Mouse (Mus musculus): ENCODE measurements around the gene Ddx60.

DNA sequence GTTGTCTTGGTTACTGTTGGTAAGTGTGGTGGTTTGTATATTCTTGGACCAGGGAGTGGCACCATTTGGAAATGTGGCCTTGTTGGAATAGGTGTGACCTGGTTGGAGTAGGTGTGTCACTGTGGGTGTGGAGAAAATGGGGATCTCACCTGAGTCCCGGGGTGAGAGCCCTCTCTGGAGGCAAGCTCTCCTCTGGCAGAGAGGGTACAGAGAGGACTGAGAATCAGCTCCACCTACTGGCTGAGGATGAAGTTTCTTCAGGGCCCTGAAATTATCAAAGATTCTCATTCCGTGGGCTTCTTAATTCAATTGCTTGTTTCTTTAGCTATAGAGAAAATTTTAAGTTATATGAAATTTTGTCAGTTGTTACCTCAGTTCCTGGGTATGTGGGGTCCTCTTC is 118.9 kb downstream of the Ddx60 start:
- peak in 1 of 2 experiments; percentile 54; a peak in 2 of 4 replicates for TF ChIP-seq CTCF (conservative IDR thresholded peaks at IDR 0.05 in 1 of 2, IDR thresholded peaks at IDR 0.05 in 1 of 2; ENCODE audit: low read depth in 2 of 2, low read length in 2 of 2)
- no peak for TF ChIP-seq USF1 (IDR thresholded peaks at IDR 0.05; ENCODE audit: low read depth, low read length)
- no peak for TF ChIP-seq POLR2A (IDR thresholded peaks at IDR 0.05; ENCODE audit: low read depth, low read length)
- no peak for TF ChIP-seq ZKSCAN1 (IDR thresholded peaks at IDR 0.05; ENCODE audit: borderline replicate concordance, low read depth, low read length)
- no peak for TF ChIP-seq NRF1 (IDR thresholded peaks at IDR 0.05; ENCODE audit: low read depth, low read length)
- TF ChIP-seq ZNF384 (IDR thresholded peaks at IDR 0.05; ENCODE audit: low read depth, low read length) = no peak
- TF ChIP-seq RCOR1 (conservative IDR thresholded peaks at IDR 0.05; ENCODE audit: low read depth, low read length) = no peak
- TF ChIP-seq JUND (conservative IDR thresholded peaks at IDR 0.05; ENCODE audit: low read depth, low read length) = no peak
- peak; percentile 34 for TF ChIP-seq SMC3 (IDR thresholded peaks at IDR 0.05; ENCODE audit: low read depth, low read length)
- no peak for TF ChIP-seq MAFK (IDR thresholded peaks at IDR 0.05; ENCODE audit: insufficient replicate concordance, low read length)
- TF ChIP-seq MEF2A (IDR thresholded peaks at IDR 0.05; ENCODE audit: borderline replicate concordance, low read depth, low read length) = no peak
- TF ChIP-seq EP300 (IDR thresholded peaks at IDR 0.05; ENCODE audit: low read length) = no peak
- no peak for TF ChIP-seq POLR2AphosphoS2 (IDR thresholded peaks at IDR 0.05; ENCODE audit: low read depth, low read length)

All from CH12.LX (cell line).